Mouse (Mus musculus) embryonic fibroblast, embryonic 13.5 days (primary cell): ENCODE measurements around the gene Fstl3. TPM values are rescaled to one million over a fixed set of nuclear protein-coding genes. Genes with fewer than 3 reads are reported as not detected.

Experiments
- H3K27ac ChIP-seq: 2 replicates; pipeline ENCODE4 v1.5.1; 2012; ENCODE audit warnings: low read length, control low read depth, inconsistent platforms; ENCODE audit not compliant: insufficient read depth
- H3K4me1 ChIP-seq: 2 replicates; pipeline ENCODE4 v1.6.1; 2011; ENCODE audit warnings: low read length; ENCODE audit not compliant: control insufficient read depth, insufficient read depth
- H3K4me3 ChIP-seq: 2 replicates; pipeline ENCODE4 v1.5.1; 2011; ENCODE audit warnings: mild to moderate bottlenecking, control low read depth, low read length; ENCODE audit not compliant: insufficient read depth
- CTCF ChIP-seq: IDR thresholded peaks from 2 replicates; pipeline ENCODE4 v1.5.1; 2011; ENCODE audit warnings: mild to moderate bottlenecking, control low read depth, low read length, moderate library complexity, borderline replicate concordance; ENCODE audit not compliant: insufficient read depth
- POLR2A ChIP-seq: IDR thresholded peaks from 2 replicates; pipeline ENCODE4 v1.6.1; 2011; ENCODE audit warnings: low read depth, mild to moderate bottlenecking, control low read depth, low read length, moderate library complexity
- polyA plus RNA-seq: library from polyadenylated mRNA; stranded (reverse); fragments of >200 nt; gene quantifications from 2 replicates; pipeline ENCODE4 v1.2.4, GENCODE M21; 2011; ENCODE audit warnings: low read depth; ENCODE audit not compliant: missing spikeins, insufficient read length

Fstl3 gene
- polyA plus RNA-seq, 1 experiment = 21.9 TPM

GRCm38 (mm10) chr10:79772320-79772719 is 4.8 kb upstream of the Fstl3 start:
- H3K4me1 ChIP-seq = peaks cover 4% of the 10 kb centered on the region; the same call in 1 of the 2 replicates
- H3K27ac ChIP-seq = no peak overlapping the region
- no peak overlapping the region for H3K4me3 ChIP-seq
- no peak for TF ChIP-seq POLR2A
- TF ChIP-seq CTCF = no peak

GRCm38 (mm10) chr10:79773208-79773607 is 3.9 kb upstream of the Fstl3 start:
- no peak for TF ChIP-seq CTCF
- no peak for TF ChIP-seq POLR2A
- no peaks in the 10 kb centered on the region for H3K4me1 ChIP-seq
- H3K4me3 ChIP-seq = no peak overlapping the region
- no peak overlapping the region for H3K27ac ChIP-seq

GRCm38 (mm10) chr10:79774486-79775279 is 2.4 kb upstream of the Fstl3 start:
- peaks cover 4% of the 10 kb centered on the region; the same call in 1 of the 2 replicates for H3K4me1 ChIP-seq
- H3K4me3 ChIP-seq = no peak overlapping the region
- H3K27ac ChIP-seq = no peak overlapping the region
- TF ChIP-seq CTCF (no peak), POLR2A (no peak)

GRCm38 (mm10) chr10:79778006-79778405 is 934 bp downstream of the Fstl3 start:
- Histone ChIP-seq H3K4me3 (peak overlapping the region; percentile 59), H3K4me1 (peaks cover 4% of the 10 kb centered on the region; the same call in 1 of the 2 replicates), H3K27ac (peak overlapping the region; percentile 30; the same call in 1 of the 2 replicates)
- TF ChIP-seq POLR2A = no peak
- no peak for TF ChIP-seq CTCF

GRCm38 (mm10) chr10:79779193-79779592 is 2.1 kb downstream of the Fstl3 start:
- TF ChIP-seq POLR2A (no peak), CTCF (no peak)
- no peak overlapping the region for H3K4me3 ChIP-seq
- no peak overlapping the region for H3K27ac ChIP-seq
- H3K4me1 ChIP-seq = peaks cover 4% of the 10 kb centered on the region; the same call in 1 of the 2 replicates

GRCm38 (mm10) chr10:79779784-79780663 is 3.0 kb downstream of the Fstl3 start:
- Histone ChIP-seq H3K27ac (no peak overlapping the region), H3K4me3 (peak overlapping the region; percentile 22), H3K4me1 (peaks cover 4% of the 10 kb centered on the region; the same call in 1 of the 2 replicates)
- TF ChIP-seq CTCF (peak; percentile 82), POLR2A (no peak)

GRCm38 (mm10) chr10:79780664-79781015 is 3.6 kb downstream of the Fstl3 start:
- H3K4me1 ChIP-seq = peaks cover 4% of the 10 kb centered on the region; the same call in 1 of the 2 replicates
- H3K27ac ChIP-seq = no peak overlapping the region
- TF ChIP-seq CTCF (no peak), POLR2A (no peak)
- H3K4me3 ChIP-seq = peak overlapping the region; percentile 22

GRCm38 (mm10) chr10:79781139-79781538 is 4.1 kb downstream of the Fstl3 start:
- no peak for TF ChIP-seq CTCF
- no peak for TF ChIP-seq POLR2A
- peaks cover 4% of the 10 kb centered on the region; the same call in 1 of the 2 replicates for H3K4me1 ChIP-seq
- H3K4me3 ChIP-seq = no peak overlapping the region
- H3K27ac ChIP-seq = no peak overlapping the region

- H3K27ac ChIP-seq = no peak overlapping the region
- TF ChIP-seq POLR2A = no peak
- TF ChIP-seq CTCF = no peak
- H3K4me3 ChIP-seq = no peak overlapping the region
- H3K4me1 ChIP-seq = peaks cover 4% of the 10 kb centered on the region; the same call in 1 of the 2 replicates
Measured at GRCm38 (mm10) chr10:79781956-79782355, 4.9 kb downstream of the Fstl3 start.

- Histone ChIP-seq H3K4me1 (peaks cover 4% of the 10 kb centered on the region; the same call in 1 of the 2 replicates), H3K4me3 (no peak overlapping the region), H3K27ac (no peak overlapping the region)
- no peak for TF ChIP-seq CTCF
Measured at GRCm38 (mm10) chr10:79783050-79783449, 6.0 kb downstream of the Fstl3 start.
